Mouse (Mus musculus): Measurements from ENCODE around the gene Cdc20b.

The Cdc20b gene

DNA sequence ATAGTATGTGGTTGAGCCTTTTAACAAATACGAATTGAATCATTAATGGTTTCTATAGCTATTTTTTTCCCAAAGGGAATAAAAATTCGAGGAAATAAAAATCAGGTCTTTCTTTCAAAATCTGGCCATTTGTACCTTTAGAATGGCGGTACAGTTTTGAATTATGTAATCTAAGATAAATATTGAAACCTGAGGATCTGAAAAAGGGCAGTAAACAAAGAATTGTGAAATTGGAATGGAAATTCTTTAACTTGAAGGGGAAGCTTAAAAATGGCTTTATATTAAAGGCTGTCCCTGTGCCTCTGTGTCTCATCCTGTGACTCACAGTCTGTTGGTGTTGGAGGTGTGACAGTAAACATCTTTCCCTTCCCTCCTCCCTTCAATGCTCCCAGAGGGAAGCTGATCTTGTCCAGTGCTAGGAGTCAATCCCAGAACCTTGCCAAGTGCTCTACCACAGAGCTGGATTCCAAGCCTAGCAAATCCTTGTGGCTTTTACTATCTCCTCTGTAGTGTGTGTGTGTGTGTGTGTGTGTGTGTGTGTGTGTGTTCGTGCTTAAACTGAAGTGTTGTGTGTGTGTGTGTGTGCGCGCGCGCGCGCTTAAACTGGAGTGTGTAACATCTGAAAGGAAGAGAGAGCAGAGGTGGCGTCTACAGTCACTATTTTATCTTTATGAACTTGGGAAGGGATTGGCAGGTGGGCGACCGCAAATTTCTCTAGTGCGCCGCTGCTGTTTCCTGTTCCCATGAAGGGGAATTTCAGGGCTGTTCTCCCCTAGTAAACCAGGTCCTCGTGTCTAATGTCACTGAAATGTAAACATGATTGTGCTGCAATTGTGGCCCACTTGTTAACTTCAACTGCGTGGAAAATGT lies 11.4 kb upstream of the Cdc20b start:
- in situ Hi-C loops (cut with MboI; ENCODE audit: low sequenced_read_pairs), result no loop called here

DNA sequence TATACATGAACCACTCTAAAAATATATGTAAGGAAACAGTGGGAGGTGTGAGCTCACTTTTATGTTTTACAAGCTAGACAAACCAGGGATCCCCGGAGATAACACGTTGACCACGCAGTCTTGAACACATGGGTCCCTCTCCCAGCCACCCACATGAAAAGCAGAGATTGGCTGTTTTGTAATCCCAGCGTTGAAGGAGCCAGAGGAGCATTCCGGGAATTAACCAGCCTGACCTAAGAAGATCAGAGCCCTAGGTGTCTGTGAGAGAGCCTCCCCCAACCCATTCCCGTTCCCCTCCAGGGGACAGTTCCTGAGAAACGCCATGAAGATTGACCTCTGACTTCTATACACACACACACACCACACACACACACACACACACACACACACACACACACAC lies 3.6 kb upstream of the Cdc20b start:
- in situ Hi-C loops (cut with MboI; ENCODE audit: low sequenced_read_pairs), result loop anchor here (10.0 to 25.0 kb wide), 2 partner anchors 357 to 744 kb away; partner anchors contain the start of gene Ankrd55

DNA sequence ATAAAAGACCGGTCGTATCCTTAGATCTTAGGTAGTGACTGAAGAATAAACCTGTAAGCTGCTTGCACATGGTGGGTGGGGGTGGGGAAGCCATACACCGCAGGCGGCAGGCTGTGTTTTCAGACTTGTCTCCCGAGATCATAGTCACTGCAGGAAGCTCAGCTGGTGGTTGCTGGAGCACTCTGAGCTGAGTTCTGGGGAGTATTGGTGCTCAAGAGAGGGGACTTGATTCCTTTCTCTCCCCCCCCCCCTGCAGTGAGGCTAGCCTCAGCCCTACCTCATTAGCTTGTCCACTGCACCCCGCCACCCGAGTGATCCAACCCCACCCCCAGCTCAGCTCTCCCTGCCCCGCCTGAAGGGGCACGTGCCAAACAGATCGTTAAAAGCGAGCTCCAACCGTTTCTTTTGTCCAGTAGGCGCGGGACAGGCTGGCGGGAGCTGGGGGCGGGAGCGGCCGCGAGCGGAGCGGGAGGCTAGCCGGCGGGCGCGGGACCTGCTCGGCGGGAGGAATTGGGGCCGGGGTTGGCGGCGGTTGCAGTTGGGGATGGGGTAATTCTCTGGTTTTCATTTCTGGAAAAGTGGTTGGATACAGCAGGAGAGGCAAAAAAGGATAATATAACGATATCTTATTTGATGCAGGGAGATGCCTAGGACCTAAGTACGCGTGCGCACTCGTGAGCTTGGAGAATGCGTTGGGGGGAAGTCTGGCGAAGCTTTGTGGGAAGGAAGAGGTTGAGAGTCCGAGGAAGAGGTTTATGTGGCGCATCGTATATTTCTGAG lies 2.9 kb upstream of the Cdc20b start:
- in situ Hi-C loops (cut with MboI; ENCODE audit: low sequenced_read_pairs), result loop anchor here (10.0 to 25.0 kb wide), 2 partner anchors 357 to 745 kb away; partner anchors contain the start of gene Ankrd55

DNA sequence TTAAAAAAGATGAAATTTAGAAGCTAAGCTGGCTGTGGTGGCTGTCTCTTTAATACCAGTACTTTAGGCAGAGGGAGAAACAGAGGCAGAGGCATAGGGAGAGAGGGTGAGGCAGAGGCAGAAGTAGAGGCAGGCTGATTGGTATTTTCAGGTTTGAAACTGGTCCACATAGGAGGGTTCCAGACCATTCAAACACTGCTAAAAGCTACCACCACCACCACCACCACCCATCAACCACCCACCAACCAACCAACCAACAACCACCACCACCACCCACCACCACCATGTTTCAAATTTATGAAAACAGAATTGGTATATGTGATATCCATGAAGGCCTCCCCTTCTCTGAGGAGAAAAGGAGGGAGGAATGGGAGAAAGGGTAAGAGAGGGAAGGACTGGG lies 2.1 kb upstream of the Cdc20b start:
- in situ Hi-C loops (cut with MboI; ENCODE audit: low sequenced_read_pairs), result loop anchor here (10.0 to 25.0 kb wide), 2 partner anchors 358 to 746 kb away; partner anchors contain the start of gene Ankrd55

DNA sequence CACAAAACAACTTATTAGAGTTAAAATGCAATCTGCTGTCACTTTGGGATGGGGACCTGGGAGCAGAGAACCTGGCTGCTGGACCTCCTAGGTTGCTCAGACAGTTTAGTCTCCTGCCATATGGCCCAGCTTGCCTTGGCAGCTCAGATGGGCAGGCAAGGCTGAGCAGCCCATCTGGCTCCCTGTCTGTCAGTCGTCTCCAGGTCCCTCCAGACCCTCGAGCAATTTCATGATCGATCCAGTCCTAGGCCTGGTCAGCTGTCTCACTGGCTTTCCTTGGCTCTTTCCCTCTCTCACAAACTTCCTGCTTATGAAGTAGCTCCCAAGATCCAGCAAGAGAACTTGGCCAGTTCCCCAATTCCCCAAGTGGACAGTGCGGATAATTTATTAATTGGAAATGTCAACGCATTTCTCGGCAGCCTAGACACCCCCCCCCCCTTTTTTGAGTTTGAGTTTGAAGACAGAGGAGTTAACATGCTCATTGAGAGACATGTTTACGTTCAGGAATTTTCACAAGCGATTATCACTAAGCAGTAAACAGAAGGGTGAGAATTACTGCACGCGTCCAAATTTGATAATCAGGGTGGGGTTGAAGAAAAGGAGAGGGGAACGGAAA lies 532 bp upstream of the Cdc20b start:
- in situ Hi-C loops (cut with MboI; ENCODE audit: low sequenced_read_pairs), result loop anchor here (10.0 to 25.0 kb wide), 2 partner anchors 360 to 747 kb away; partner anchors contain the start of gene Ankrd55

DNA sequence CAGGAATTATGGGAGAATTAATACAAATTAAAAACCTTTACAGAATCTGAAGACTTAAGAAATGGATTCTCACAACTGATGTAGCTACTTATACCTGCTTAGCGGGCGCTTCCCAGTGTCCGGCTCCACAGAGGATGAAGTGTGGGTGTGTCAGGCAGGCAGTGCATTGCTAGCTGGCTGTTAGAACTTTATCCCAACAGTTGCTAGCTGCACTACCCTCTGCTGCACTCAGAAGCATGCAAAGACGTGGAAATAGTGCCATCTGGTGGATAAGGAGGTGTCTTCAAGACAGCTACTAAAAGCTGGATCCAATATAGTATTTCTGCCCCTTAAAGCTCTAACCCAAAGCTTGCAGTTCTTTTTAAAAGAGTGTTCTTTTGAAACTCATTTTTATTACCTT lies 941 bp downstream of the Cdc20b start:
- in situ Hi-C loops (cut with MboI; ENCODE audit: low sequenced_read_pairs), result loop anchor here (10.0 to 25.0 kb wide), 2 partner anchors 361 to 749 kb away; partner anchors contain the start of gene Ankrd55

DNA sequence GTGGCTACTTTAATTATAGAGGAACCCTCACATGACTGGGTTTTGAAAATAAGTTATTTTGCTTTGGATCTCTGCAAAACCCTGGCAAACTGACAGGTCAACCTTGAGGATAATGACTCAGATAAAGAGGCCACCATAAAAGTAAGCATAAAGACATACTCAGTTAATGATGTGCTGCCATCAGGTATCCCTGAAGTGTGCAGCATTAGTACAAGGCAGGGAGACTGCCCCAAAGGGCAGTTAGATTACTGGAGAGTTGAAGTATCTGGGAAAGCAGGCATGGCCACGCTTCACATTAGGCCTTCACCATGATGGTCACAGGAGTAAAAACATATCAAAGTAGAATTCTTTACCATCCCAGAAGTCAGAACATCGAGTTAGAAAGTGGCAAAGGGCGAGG lies 10.0 kb downstream of the Cdc20b start:
- in situ Hi-C loops (cut with MboI; ENCODE audit: low sequenced_read_pairs), result loop anchor here (25.0 kb wide), 1 partner anchor 758 kb away; the partner anchor contains the start of gene Ankrd55

DNA sequence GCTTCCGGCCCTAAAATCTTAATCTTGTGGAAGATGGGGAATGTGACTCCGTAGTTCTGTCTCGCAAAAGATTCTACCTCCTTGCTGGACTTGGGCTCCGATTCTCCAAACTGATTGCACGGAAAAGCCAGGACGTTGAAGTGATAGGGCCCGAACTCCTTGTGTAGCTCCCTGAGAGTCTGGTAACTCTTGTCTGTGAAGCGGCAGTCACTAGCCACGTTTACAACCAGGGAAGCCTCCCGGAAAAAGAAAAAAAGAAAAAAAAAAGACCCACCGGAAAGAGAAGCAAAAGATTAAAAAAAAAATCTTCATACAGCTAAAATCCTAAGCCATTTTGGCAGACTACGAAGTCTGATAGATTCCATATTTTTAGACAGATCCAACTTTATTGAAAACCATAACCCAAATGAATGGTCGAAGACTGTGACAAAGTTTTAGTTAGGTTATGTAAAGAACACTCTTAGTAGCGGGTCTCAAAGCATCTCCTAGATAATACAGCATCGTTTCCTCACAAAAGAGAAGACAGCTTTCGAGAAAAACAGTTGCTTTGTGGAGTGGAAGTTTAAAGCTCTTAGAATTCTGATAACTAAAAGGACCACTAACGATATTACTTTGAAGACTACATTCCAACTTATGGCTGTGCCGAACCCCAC lies 10.7 kb downstream of the Cdc20b start:
- in situ Hi-C loops (cut with MboI; ENCODE audit: low sequenced_read_pairs), result loop anchor here (25.0 kb wide), 1 partner anchor 758 kb away; the partner anchor contains the start of gene Ankrd55

DNA sequence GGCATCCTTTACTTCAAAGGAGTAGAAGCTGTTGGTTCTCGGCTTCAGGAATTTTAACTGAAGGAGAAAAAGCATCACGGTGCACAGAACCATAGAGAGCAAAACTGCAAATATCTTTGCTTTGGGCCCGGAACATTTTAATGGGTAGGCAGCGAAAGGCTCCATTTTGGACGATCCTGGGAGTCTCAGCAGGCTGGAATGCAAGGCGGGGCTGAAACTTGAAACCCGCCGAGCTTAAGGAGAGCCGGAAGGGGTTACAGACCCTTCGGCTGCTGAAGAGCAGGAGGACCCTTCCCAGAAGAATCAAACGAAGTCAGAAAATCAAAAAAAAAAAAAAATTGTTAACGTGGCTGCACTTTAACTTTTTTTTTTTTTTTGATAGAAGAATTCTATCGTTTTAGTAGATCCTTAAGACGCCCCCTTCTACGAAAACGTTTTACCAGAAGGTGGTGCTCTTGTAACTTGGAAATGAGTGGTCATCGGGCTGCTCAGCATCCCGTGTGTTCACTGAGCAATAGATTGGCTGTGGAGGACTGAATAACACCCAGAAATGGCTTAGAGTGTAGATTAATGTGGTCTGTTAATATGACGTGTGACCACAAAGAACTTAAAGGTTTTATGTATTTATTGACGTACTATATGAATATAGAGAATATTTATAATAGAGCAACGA lies 11.4 kb downstream of the Cdc20b start, which contains the start of gene Gpx8:
Gpx8 (minus strand) TSS at position 200 of the 673 bp plus-strand sequence.
- in situ Hi-C loops (cut with MboI; ENCODE audit: low sequenced_read_pairs), result loop anchor here (25.0 kb wide), 1 partner anchor 759 kb away; the partner anchor contains the start of gene Ankrd55

DNA sequence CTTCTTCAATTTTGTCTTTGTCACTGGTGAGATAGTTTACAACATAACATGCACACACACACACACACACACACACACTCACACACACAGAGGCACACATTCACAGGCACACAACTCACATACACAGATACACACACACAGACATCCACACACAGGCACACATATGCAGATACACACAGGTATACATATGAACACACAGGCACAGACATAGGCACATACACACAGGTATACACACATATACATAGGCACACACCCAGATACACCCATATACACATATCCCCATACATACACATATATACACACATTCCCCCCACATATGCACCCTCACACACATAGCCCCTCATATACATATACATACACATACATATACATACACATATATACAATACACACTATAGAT lies 12.1 kb downstream of the Cdc20b start:
- in situ Hi-C loops (cut with MboI; ENCODE audit: low sequenced_read_pairs), result loop anchor here (25.0 kb wide), 1 partner anchor 760 kb away; the partner anchor contains the start of gene Ankrd55

DNA sequence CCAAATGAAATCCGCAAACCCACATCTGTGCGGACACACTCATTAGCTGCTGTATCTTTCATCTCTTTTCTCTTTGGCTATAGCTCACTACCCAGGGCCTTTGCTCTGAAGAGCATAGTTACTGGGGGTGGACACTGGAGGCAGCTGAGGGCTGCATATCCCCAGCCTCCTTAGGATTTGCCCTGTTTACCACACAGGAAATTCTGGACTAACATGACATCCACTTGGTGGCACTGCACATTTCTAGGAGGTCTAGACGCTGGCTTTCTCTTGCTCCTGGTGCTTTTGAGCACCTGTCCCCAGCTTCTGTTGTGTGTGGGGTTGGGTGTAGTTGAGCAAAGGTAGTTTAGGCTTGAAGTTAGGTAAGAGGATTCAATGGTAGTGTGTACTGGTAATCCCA lies 12.7 kb downstream of the Cdc20b start:
- in situ Hi-C loops (cut with MboI; ENCODE audit: low sequenced_read_pairs), result loop anchor here (25.0 kb wide), 1 partner anchor 760 kb away; the partner anchor contains the start of gene Ankrd55

DNA sequence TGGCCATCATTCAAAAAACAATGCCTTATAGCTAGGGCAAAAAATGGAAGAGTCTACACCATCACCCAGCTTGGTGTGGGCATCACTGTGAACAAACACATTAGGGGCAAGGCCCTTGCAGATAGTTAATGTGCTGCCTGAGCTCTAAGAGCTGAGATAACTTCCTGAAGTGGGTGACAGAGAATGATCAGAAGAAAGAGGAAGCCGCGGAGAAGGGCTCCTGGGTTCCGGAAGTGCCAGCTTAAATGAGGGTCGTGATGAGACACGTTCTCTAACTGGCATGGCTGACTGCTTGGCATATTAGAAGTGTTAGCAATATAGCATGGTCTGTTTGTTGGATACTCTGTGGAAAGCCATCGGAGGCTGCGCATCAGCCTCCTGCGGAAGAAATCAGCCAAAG lies 19.3 kb downstream of the Cdc20b start:
- in situ Hi-C loops (cut with MboI; ENCODE audit: low sequenced_read_pairs), result no loop called here

DNA sequence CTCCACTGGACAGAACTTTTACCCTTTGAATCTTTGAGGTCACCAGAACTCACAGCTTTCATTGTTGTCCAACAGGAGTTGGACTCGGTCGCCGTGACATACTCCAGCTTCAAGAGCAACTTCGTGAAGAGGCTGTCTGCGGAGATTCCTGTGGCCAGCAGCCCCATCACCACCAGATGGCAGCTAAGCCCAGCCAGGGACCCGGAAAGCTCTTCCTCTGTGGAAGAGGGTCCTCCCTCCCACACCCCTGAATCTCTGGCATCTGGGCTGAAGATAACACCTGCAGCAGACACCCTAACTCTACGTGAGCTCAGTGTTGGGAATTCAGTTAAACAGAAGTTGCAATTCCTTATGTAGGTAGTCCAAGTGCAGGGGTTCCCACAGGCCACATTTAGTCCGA lies 20.9 kb downstream of the Cdc20b start:
- in situ Hi-C loops (cut with MboI; ENCODE audit: low sequenced_read_pairs), result no loop called here

DNA sequence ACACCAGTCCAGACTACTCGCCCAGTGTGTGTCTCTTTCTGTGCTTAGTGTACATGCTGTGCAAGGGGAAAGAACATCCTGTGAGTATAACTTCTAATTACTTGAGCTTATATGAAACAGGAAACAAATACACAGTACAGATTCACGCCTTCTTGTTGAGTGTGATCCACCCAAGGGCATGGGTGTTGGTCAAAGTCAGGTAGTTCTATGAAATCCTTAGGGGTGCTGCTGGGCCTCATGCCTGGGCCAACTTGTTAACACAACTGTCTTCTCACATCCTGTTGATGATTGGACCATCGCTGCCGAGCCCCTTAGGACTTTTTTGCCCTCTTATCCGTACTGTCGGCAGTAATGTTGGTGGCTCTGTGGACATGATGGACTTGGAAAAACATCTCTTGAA lies 26.8 kb downstream of the Cdc20b start:
- in situ Hi-C loops (cut with MboI; ENCODE audit: low sequenced_read_pairs), result no loop called here

DNA sequence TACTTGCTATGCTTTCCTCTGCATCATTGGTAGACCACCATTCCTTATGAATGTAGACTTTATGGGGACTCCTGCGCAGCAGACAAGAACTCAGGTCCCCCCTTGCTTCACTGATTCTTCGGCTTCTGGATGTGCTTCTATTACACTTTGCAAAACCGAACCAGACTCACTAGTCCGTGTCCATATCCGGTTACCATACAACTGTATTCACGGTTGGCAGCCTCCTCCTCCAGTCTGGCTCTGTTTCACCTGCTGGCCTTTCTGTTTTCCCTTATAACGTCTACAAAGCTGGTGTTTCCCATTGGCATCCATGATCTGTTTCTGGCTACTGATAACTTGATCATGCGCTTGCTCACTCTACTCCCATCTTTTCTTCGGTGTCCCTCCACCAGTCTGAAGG lies 29.6 kb downstream of the Cdc20b start:
- in situ Hi-C loops (cut with MboI; ENCODE audit: low sequenced_read_pairs), result no loop called here

DNA sequence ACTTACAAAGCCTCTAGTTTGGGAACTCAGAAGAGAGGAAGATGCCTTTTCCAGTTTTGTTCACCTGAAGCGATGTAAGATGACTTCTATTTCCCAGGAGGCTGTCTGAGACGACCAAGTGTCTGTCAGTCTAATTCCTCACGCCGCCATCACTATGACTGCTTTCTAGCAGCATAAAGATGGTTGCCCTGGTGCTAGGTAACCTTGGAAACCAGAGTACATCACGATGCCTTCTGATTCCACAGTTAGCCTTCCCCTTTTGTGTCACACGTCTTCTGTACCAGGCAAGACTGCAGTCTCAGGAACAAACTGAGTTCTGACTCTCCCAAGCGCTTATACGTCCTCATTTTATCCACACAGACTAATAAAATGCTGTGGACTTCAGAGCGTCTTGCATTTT lies 44.1 kb downstream of the Cdc20b start:
- in situ Hi-C loops (cut with MboI; ENCODE audit: low sequenced_read_pairs), result no loop called here

DNA sequence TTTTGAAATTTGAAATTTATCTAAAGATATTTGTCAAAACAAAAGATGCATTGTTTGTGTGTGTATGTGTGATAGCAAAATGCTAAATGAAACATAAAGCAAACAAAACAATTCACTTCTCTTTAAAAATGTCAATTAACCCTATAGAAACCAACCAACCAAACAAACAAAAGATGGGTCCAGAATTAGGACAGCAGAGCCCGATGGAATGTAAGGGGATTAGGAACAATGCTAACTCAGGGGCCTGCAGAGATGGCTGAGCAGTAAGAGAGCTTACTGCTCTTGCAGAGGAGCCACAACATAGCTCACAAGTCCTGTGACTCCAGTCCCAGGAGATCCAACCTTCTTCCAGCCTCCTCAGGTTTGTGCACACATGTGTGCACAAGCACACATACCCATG lies 47.2 kb downstream of the Cdc20b start:
- in situ Hi-C loops (cut with MboI; ENCODE audit: low sequenced_read_pairs), result no loop called here

DNA sequence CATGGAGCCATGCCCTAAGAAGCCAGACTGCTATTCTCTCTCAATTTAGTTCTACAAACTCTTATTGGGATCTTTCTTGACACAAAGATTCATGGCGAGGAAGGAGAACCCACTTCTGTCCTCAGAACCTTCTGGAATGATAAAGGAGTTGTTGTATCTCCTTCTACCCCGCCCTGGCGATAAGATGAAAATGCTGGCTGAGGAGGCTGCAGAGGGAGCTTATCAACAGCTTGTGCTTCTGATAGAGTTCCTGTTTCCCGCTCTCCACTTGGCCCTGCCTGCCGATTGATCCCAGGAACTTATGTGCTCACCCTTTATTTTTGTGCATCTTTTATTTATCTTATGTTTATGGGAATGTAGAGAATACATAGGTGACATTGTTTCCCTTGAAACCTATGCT lies 49.8 kb downstream of the Cdc20b start:
- in situ Hi-C loops (cut with MboI; ENCODE audit: low sequenced_read_pairs), result no loop called here

DNA sequence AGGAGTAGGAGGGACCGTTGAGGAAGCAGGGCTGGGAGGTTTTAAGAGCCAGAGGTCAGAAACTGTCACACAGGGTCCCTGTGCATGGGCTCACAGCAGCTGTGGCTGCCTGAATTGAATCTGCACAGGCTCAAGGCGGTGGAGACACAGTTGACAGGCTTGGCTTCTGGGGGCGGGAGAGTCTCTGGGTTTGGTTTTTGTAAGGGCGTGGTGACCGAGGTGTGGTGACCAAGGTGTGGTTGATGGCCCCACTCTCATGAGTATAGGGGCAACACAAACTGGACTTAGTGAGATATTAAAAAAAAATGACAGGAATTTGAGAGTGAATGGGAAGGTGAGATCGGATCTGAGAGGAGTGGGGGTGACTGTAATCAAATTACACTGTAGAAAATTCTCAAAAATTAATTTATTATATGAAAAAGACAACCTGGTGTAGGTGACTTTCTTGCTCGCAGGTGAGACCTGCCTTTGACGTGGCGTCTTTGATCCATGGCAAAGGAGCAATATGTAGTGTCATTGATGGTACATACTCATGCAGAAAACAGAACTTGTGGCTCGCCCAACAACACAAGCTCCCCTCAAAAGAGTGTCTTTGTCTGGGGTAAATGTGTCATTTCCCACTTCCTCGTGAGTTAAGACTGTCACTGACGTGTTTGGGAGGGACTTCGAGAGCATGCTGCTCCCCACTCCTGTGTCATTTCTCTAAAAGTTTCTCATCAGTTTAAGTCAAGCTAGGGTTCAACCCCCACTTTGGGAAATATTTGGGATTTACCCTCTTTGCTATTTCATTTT lies 52.5 kb downstream of the Cdc20b start:
- in situ Hi-C loops (cut with MboI; ENCODE audit: low sequenced_read_pairs), result no loop called here

Measured in CH12F3 (cell line).